Mouse (Mus musculus) midbrain, embryonic 16.5 days (tissue): ENCODE results near the gene Fam177a. TPM values are rescaled to one million over a fixed set of nuclear protein-coding genes. Genes with fewer than 3 reads are reported as not detected.
A peak's percentile ranks its signal among the peaks of the same experiment; 100 is the strongest.
"Not testable (repeated sequence)": the region's sequence is repeated elsewhere in the genome, so short reads cannot be mapped to it uniquely, and the experiment has no call there.

ENCODE experiments used
- ATAC-seq: fragments of 200-750 bp; cut with Nextera tagmentation; 2 replicates; pipeline ENCODE4 v1.8.0; 2017; ENCODE audit warnings: moderate TSS enrichment
- H3K27ac ChIP-seq: fragments of 300-500 bp; sonication (generic); 2 replicates; pipeline ENCODE4 v1.5.1; 2014; ENCODE audit warnings: mild to moderate bottlenecking, low read length, mixed read lengths
- H3K27me3 ChIP-seq: fragments of 300-500 bp; sonication (generic); 2 replicates; pipeline ENCODE4 v1.6.1; 2014; ENCODE audit warnings: low read depth, low read length, mixed read lengths; ENCODE audit not compliant: control insufficient read depth, insufficient read depth
- H3K36me3 ChIP-seq: fragments of 300-500 bp; sonication (generic); 2 replicates; pipeline ENCODE4 v1.6.1; 2014; ENCODE audit warnings: mild to moderate bottlenecking, low read length, moderate library complexity, mixed read lengths; ENCODE audit not compliant: control insufficient read depth, insufficient read depth
- H3K4me1 ChIP-seq: fragments of 300-500 bp; sonication (generic); 2 replicates; pipeline ENCODE4 v1.6.1; 2014; ENCODE audit warnings: mild to moderate bottlenecking, low read length, mixed read lengths; ENCODE audit not compliant: control insufficient read depth, insufficient read depth
- H3K4me2 ChIP-seq: fragments of 300-500 bp; sonication (generic); 2 replicates; pipeline ENCODE4 v1.6.1; 2014; ENCODE audit warnings: mild to moderate bottlenecking, low read length, mixed read lengths
- H3K4me3 ChIP-seq: fragments of 300-500 bp; sonication (generic); 2 replicates; pipeline ENCODE4 v1.5.1; 2014; ENCODE audit warnings: low read depth, mild to moderate bottlenecking, low read length, moderate library complexity, mixed read lengths
- H3K9ac ChIP-seq: fragments of 300-500 bp; sonication (generic); 2 replicates; pipeline ENCODE4 v1.6.1; 2014; ENCODE audit warnings: low read depth, low read length, mixed read lengths
- H3K9me3 ChIP-seq: fragments of 300-500 bp; sonication (generic); replicated peaks from 2 replicates; pipeline ENCODE4 v1.6.1; 2014; ENCODE audit warnings: mild to moderate bottlenecking, low read length, mixed read lengths; ENCODE audit not compliant: control insufficient read depth, poor library complexity, severe bottlenecking
- WGBS: fragments of 180-500 bp; shearing (Covaris S2); extraction: QIAGEN DNeasy Blood & Tissue Kit; methylation state at CpG from one replicate; pipeline ENCODE4 v1.1.7; 2014; 5-methylcytosine and 5-hydroxymethylcytosine counted together
- polyA plus RNA-seq: library from polyadenylated mRNA; unstranded; fragments of >200 nt; fragmentation: Nextera tagmentation; extraction: Ambion mirVana; gene quantifications from 2 replicates; pipeline ENCODE4 v1.2.1, GENCODE M21; 2015

Fam177a gene
- polyA plus RNA-seq, 1 experiment from 2014 or later = 80.9 TPM

GRCm38 (mm10) chr12:55137859-55138258 lies 13.6 kb downstream of the Fam177a start:
- H3K4me2 ChIP-seq, H3K27me3 ChIP-seq, H3K4me1 ChIP-seq, H3K9ac ChIP-seq, H3K9me3 ChIP-seq, H3K4me3 ChIP-seq, H3K36me3 ChIP-seq, ATAC-seq, H3K27ac ChIP-seq: not testable (repeated sequence)
- WGBS = no CpG with 5 or more reads among the region's 6 CpGs

DNA sequence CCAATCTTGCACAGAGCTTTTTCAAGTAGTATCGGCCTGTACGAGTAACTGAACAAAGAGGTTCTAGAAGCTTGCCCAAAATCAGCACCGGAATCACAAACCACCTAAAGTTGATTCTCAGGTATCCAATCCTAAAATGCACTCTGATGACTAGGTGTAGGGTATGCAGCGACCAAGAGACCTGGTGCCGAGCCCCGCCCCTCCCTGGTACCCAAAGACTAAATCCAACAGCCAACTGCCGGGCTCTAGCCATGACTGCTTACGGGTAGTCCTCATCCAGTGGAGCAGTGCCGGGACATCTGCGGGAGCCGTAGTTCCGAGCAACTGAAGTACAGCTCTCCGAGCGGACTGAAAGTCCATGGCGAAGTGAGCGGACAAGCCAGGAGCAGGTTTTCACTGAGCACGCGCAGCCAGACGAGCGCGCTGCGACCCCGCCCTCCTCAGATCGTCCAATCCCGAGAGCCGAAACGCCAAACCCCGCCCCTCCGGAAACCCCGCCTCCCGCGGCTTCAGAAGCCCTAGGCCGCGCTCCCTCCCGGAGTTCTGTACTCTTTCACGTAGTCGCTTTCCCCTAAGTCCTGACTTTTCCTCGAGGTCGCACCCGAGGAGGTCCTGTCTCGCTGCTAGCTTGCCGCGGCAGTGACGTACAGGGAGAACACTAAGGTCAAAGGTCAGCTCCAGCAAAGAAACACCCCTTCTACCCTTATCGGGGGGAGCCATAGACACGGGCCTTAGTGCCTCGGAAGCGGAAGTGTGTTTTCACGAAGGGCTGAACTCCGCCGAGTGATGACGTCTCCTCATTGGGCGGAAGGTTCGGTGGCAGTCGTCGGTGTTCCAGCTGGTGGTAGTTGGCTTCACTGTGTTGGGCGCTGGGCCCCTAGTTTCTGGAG lies 30.5 kb downstream of the Fam177a start, which contains the start of gene Srp54b:
Gene Srp54b, plus strand, starts transcription at position 546 of the 890 bp plus-strand sequence.
- not testable (repeated sequence) for H3K9me3 ChIP-seq, H3K36me3 ChIP-seq, H3K27ac ChIP-seq, H3K4me2 ChIP-seq, H3K4me1 ChIP-seq, H3K4me3 ChIP-seq, H3K27me3 ChIP-seq, H3K9ac ChIP-seq
- ATAC-seq = peak; percentile 99
- no CpG with 5 or more reads among the region's 57 CpGs for WGBS

- H3K4me2 ChIP-seq, H3K9ac ChIP-seq, H3K9me3 ChIP-seq, ATAC-seq, H3K4me1 ChIP-seq, H3K36me3 ChIP-seq, H3K27ac ChIP-seq, H3K27me3 ChIP-seq, H3K4me3 ChIP-seq: not testable (repeated sequence)
- WGBS = 0% methylated on average over 8 of the region's 24 CpGs
Observed at GRCm38 (mm10) chr12:55155449-55155783, 31.1 kb downstream of the Fam177a start.

GRCm38 (mm10) chr12:55167034-55167557 lies 42.8 kb downstream of the Fam177a start:
- not testable (repeated sequence) for H3K4me2 ChIP-seq, H3K27ac ChIP-seq, H3K36me3 ChIP-seq, H3K9ac ChIP-seq, H3K4me3 ChIP-seq, H3K27me3 ChIP-seq, H3K9me3 ChIP-seq, H3K4me1 ChIP-seq, ATAC-seq
- WGBS = no CpG with 5 or more reads among the region's 7 CpGs

DNA sequence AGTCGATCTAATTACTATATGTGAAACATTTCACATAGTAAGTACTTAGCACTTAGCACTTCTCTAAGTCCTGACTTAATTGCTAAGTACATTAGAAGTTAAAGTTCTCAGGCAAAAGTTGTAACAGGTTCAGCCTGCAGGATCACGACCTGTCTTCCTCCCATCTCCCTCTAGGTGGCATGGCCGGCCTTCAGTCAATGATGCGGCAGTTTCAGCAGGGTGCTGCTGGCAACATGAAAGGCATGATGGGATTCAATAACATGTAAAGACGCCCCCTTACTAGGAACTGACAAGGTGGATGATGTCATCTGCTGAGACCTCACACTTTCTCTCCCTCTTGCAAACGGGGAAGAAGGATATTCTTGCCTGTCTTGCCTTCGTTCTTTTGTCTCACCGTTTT lies 63.4 kb downstream of the Fam177a start:
- WGBS = no CpG with 5 or more reads among the region's 8 CpGs
- not testable (repeated sequence) for H3K27me3 ChIP-seq, ATAC-seq, H3K4me2 ChIP-seq, H3K4me3 ChIP-seq, H3K27ac ChIP-seq, H3K4me1 ChIP-seq, H3K36me3 ChIP-seq, H3K9me3 ChIP-seq, H3K9ac ChIP-seq

- WGBS = no CpG with 5 or more reads among the region's 5 CpGs
- not testable (repeated sequence) for H3K4me3 ChIP-seq, H3K9me3 ChIP-seq, ATAC-seq, H3K4me1 ChIP-seq, H3K27me3 ChIP-seq, H3K9ac ChIP-seq, H3K4me2 ChIP-seq, H3K36me3 ChIP-seq, H3K27ac ChIP-seq
Observed at GRCm38 (mm10) chr12:55189127-55189526, 64.9 kb downstream of the Fam177a start.

Other genes with a start within 250 kb of the Fam177a start
- gene Gm20403, start 137.9 kb upstream of the Fam177a start, polyA plus RNA-seq = not detected in 2 replicates
- gene Baz1a, start 110.1 kb upstream of the Fam177a start, polyA plus RNA-seq = 1.9 and 5.1 TPM in 2 replicates
- 32.2 and 32.6 TPM in 2 replicates for gene 2700097O09Rik, start 44.4 kb upstream of the Fam177a start, polyA plus RNA-seq
- gene Srp54a, start 44.2 kb upstream of the Fam177a start, polyA plus RNA-seq = 203 and 209 TPM in 2 replicates
- gene Srp54b, start 30.6 kb downstream of the Fam177a start, polyA plus RNA-seq = 67.5 and 67.9 TPM in 2 replicates
- not detected in 2 replicates for gene 1700047I17Rik2, start 75.1 kb downstream of the Fam177a start, polyA plus RNA-seq
- 75.1 and 85.2 TPM in 2 replicates for gene Srp54c, start 105.7 kb downstream of the Fam177a start, polyA plus RNA-seq
- 8.6 and 9.7 TPM in 2 replicates for gene 1110008L16Rik, start 175.1 kb downstream of the Fam177a start, polyA plus RNA-seq
- 21.6 and 26.8 TPM in 2 replicates for gene Ppp2r3c, start 178.5 kb downstream of the Fam177a start, polyA plus RNA-seq